Mouse (Mus musculus) frontal cortex, adult (tissue): ENCODE data around the gene Col25a1.

ENCODE experiments used
- ATAC-seq: cut with Nextera tagmentation; 2 replicates; pipeline ENCODE4 v1.9.2; 2017; ENCODE audit warnings: mild to moderate bottlenecking, moderate library complexity, mixed read lengths; ENCODE audit not compliant: low TSS enrichment

Col25a1 gene

DNA sequence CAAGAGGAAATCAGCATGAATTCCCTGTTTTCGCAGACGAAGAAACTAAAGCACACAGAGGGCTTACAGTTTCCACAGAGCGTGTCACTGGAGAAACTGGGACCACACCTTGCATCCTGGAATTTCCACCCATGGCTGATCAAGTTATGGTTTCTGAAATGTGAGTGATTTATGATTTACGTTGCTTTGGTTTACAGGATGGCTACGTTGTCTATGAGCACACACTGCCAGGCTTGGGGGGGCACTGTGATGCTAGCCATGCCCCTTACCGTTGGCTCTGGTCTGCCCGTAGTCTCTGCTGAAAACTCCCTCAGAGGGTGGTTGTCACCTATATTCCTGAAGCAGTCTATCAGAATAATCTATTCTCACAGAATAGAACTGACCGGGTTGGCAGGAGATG lies at the start of gene Col25a1:
Col25a1 (plus strand) TSS at position 301 of the 400 bp plus-strand sequence.
- ATAC-seq = no peak

DNA sequence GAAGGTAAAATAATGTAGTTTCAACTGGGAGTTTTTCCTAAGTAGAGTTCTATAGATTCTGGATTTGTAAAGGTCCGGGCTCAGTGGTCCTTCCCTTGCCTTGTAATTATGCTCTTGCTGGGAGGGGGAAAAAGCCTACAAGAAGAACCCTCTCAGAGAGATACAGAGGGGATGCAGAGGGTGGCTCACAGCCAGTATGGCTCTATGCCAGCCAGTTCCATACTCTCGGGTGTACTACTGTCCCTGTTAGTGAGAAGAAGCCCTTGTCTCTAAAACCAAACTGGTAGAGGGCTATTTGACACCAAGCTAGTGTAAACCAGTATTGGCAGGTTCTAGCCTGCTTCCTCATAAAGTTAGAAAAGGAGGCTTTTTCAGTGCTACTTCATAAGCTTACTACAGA lies 48.0 kb upstream of the Col25a1 start:
- no peak for ATAC-seq

DNA sequence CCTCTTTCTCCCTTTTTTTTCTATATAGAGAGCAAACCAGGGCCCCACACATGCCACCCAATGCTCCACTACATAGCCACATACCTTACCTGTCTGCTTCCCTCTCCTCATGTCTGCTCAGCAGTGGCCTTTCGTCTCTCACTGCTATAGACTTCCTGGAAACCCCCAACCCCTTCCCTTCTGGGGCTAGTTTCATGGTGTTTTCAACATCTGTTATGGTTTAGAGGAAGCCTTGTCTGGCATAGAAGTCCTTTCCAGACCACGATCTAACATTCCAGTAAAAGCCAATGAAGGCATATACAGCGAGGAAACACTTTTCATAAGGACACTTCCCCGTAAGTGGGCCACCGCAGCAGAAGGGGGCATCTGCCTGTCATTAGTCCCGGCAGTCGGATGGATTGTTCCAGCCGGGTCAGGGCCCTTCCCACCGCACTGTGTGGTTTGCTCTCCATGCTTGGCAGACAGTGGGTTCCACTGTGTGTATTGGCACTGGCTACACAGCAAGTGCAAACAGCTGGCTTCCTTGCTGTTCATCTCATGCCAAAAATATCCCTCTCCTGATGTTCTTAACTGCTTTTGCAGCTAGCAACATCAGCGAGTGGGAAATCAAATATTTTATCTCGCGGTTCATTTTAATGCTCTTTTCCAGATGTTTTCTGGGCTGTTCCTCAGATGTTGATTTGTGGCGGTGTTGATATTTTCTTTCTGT lies 44.8 kb upstream of the Col25a1 start:
- no peak for ATAC-seq

DNA sequence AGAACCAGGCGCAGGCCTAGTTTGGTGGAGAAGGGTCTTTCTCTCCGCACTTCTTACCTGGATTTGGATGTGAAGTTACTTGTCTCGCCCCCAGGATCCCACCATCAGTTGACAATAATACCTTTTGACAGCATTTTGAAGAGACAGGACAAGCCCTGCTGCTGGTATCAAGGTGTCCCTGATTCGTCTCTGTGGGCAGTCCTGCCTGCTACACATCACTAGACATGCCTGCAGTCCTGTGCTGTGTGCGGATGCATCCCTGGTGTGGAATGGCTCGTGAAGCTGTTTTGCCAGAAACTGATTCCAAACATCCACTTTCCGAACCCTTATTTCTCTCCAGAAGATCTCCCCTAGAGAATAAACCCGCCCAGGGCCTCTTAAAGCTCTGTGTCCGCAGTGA lies 43.8 kb upstream of the Col25a1 start:
- ATAC-seq = no peak

DNA sequence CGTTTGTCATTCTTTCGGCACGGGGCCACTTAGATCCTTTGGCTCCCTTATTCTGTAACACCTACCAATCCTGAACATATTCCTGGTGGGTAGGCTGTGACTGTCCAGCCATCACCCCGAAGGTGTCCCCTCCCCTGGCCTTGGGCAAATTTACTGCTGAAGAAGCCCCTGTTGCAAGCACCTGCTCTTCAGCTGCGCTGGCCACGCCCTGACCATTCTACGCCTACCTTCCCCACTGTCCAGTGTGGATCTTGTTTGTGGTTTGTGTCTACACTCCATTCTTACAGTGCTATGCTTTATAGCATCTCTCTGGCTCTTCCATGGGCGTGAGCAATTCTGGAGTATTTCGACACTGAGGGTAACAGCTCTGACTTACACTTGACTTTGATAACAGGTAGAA lies 42.6 kb upstream of the Col25a1 start:
- ATAC-seq = no peak

DNA sequence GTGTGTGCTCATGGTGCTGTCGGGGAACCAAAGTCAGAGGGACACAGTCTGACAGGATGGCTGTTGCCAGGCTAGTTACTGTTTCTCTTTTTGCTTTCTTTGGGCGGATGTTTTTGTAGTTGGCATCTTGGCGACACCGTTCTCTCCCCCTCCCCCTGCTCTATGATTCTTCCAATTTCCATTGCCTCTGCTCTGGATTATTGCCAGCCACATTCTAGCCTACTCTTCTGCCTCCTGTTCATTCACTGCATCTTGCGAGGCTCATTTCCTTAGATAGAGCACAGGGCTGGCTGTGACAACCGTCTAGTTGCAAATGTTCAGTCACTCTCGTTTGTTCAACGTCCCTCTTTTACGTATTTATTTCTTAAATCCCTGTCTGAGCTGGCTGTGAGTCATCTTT lies 40.8 kb upstream of the Col25a1 start:
- ATAC-seq = no peak; the same call in 1 of the 2 replicates

DNA sequence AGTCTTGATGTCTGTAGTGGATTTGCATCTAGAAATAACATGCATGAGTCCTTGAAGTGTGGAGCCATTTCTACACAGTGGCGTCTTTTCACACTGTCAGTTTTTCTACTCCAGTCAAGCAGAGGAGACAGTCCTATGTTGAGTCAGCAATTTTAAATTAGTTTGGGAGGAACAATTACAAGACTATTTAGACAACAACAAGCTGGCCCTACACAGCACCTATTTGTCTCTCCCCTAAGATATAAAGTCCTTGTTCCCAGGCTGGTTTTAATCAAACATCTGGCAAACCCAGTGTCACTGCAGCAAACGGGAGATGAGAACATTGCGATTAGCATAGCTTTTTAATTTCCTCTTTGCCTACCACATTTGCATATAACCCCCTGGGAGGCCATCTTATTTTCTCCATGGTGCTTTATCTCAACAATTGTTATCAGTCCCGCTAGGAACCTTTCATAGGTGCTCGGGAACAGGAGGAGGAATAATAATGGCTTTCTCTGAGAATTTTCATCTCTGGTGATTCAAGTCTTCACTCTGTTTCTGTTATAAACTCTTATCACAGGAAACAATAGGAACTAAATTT lies 37.1 kb upstream of the Col25a1 start:
- no peak for ATAC-seq

DNA sequence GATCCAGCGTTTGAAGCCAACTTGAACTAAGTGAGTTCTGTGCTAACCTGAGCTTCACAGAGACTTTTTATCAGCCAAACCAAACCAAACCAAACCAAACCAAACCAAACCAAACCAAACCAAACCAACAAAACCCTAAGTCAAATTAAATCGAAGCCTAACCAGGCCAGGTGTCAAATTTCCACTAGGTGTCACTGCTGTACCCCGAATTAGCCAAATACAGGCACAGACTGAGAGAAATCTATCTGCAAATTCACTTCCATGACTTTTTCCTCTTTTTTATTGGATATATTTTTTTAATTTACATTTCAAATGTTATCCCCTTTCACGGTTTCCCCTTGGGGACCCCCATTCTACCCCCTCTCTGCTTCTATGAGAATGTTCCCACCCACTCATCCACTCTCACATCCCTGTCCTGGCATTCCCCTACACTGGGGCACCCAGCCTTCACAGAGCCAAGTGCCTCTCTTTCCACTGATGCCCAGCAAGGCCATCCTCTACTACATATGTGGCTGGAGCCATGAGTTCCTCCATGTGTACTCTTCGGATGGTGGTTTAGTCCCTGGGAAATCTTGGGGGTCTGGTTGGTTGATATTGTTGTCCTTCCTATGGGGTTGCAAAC lies 36.0 kb upstream of the Col25a1 start:
- ATAC-seq = peak; percentile 82

DNA sequence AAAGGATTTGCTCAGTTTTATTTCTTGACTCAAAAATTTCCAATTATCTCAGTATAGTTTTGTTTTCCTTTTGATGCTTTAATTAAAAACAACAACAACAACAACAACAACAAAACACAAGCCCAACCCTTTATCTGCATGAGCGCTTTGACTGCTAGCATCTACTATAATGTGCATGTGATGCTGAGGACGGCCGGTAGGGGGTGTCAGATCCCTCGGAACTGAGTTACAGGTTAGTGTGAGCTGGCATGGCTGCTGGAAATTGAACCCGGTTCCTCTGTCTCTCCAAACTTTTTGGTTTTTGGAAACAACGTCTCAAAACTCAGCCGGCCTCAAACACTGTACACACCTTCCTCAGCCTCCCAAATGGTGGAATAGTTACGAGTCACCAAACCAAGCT lies 27.8 kb upstream of the Col25a1 start:
- ATAC-seq = peak; percentile 16; the same call in 1 of the 2 replicates

DNA sequence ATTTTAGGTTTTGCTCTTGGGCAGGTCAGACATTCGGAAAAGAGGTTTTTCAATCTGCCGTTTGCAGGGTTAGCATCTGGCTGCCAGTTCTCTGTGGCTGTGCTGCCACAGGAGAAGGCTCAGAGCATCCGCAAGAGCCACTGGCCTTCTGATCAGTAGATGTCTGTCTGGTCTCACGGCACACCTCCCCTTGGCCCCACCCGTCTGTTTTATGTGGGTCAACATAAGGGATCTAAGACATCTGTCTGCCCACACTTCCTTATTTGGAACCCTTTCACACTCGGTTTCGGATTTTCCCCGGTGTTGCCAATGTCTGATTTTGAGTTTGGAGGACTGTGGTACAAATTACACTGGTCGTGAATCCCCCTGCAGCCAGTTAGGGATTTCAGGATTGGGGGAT lies 26.8 kb upstream of the Col25a1 start:
- ATAC-seq = peak; percentile 58

DNA sequence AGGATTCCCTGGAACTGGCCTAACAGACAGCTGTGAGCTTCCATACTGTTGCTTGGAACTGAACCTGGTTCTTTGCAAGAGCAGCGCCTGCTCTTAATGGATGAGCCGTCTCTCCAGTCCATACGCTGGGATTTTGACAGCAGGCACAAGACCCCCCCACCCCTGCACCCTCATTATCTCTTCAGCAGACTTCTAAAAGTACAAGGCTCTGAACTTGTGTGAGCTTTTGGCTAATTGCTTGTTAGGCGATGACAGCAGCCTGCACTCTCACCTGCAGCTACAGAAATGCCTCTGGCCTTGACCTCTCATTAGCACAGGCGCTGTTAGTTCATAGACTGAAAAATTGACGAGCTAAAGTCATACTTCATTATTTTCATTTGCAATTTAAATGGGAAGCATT lies 14.4 kb upstream of the Col25a1 start:
- no peak for ATAC-seq

DNA sequence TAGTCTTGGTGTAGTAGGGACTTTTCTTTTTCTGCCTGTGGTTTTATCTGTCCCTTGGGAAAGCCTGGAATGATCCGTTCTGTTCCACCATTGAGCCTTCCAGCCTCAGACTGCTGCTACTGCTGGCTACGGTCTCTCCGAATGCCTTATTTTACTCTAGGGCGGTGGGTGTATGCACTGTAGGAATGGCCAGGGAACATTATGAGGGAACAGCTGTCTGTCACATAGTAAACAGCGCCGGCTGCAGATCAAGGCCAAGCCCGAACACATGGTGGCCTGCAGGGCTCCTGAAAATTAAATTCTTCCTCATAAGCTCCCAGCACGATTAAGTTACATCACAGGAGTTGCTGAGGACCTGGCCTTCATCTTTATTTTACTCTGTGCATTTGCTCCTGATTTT lies 3.5 kb upstream of the Col25a1 start:
- ATAC-seq = no peak

DNA sequence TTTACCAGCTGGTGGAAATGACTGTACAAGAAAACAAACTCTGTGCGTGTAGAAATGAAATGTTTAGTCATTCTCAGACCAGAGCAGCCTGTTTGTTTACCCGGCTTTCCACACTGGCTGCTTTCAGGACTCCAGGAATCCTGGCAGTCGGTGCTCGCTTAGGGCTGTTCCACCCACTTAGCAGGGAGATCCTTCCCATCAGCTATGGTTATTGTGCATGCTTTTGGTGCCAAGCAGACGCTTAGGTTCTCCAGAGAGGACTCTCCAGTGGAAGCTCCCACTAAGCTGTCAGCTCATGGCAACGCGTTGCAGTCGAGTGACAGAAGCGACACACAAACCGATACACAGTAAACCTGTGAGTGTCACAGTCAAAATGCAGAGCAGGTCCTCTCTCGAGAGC lies 2.7 kb upstream of the Col25a1 start:
- ATAC-seq = peak; percentile 98

DNA sequence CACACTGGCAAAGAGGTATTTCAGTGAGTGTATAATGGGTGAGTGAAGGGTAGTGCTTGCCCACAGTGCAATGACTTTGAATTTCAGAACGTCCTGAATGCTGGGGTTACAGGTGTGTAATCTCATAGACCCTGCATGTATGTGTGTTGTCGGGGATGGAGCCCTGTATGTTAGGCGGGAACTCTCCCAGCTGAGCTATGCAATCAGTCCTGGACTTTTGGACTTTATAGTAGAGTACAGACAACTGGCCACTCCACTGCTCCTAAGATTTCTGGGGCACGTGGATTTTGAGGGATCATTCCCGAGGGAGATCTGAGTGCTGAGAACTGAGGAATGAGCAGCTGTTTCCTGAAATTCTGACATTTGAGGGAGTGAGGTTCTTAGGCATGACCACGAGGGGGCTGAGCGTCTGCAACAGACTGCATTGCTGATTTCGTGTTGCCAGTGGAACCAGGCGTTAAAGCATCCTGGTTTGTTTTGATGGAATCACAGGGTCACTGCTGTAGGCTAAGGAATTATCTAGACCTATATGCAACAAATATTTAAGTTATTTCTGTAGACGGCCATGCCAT lies 1.6 kb upstream of the Col25a1 start:
- peak; percentile 36; the same call in 1 of the 2 replicates for ATAC-seq

DNA sequence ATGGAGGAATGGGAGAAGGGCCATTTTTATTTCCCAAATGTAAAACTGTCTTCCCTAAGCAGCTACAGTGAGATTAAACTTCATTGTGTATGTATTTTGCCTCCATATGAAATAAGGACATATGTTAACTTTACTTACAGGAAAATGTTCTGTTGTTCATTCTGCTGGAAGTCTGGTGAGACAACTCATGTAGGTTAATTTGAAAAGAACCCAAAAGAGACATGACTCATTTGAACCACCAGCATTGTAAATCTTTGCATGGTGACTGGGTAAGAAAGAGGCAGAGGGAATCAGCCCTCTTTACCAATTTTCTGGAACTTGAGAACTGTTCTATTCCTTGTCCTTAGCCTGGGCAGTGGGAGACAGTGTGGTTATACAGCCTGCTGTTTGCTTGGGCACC lies 5.9 kb downstream of the Col25a1 start:
- peak; percentile 94 for ATAC-seq

DNA sequence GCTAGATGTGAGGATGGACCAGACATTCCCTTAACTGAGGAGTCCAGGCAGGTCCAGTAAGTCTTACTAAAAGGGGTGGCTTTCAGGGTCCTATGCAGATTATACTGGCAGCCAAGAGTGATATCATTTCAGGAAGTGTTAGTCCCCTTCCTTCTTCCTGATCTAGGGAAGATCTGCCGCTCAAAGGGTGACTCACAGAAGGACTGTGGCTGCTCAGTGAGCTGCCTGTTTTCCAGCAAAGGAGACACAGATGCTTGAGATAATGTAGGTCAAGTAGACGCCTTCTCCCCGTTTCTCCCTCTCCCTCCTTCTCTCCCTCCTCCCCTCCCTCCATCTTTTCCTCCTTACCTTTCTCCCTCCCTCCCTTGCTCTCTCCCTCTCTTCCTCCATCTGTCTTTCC lies 6.3 kb downstream of the Col25a1 start:
- ATAC-seq = peak; percentile 95

DNA sequence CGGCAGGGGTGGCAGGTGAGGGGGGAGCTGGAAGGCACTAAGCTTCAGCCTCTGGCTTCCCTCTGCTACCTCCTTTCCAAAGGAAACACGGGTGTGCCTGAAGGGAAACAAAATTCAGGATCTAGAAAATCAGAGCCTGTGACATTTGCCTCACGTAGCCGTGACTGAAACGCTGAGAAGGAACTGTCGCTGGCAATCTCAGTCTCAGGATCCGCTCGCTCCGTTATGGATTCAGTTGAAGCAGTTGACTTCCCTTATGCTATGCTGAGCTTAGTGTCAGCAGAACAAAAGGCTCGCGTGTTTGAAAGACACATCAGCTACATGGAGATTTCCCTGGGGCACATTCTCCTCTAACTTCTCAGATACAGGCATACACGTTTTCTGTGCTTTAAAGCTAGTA lies 14.6 kb downstream of the Col25a1 start:
- ATAC-seq = no peak; the same call in 1 of the 2 replicates

DNA sequence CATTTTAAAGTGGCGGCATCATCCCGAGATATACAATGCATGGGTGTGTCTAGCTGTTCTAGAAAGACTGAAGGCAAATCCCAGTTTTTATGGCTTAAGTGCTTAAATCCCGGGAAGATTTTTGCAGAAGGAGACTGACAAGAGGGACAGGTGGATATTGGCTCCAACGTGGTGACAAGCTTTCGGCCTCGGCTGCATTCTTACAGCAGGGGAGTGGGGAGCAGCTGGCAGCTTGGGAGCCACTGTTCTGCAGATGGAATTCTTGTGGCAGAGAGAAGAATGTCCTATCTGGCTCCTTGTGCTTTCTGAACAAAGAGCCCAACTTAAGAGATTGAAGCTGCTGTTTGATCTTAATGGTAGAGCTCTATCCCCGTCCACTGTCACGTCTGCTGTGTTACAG lies 16.5 kb downstream of the Col25a1 start:
- ATAC-seq = no peak

DNA sequence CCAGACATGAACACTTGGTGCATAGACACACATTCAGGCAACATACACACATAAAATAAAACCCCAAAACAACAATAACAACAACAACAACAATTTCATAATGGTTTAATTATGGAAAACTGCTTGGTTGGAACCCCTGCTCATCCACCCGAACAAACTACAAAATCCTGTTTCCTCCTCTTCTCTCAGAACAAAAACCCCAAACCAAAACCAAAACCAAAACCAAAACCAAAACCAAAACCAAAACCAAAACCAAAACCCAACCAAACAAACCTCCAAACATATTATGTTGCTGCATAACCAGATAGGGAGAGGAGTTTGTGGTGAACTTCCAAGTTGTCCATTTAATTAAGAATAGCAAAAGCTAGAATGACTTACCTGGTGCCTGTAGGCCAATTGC lies 17.9 kb downstream of the Col25a1 start:
- ATAC-seq = no peak

DNA sequence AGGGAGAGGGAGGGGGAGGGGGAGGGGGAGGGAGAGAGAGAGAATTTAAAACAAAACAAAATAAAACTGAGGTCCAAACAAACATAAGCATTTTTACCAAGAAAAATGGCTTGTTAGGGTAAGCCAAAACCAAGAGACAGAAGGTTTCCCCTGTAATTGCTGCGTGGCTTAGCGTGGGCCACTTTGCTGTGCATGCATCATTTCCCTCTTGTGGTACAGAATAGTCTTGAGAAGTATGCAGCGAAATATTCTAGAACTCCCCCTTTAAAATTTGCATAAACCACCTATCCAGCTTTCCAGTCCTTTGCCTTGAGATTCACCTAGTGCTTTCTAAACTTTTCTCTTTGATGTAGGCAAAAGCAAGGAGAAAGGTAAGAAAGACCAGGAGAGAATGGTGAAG lies 21.8 kb downstream of the Col25a1 start:
- peak; percentile 91 for ATAC-seq

DNA sequence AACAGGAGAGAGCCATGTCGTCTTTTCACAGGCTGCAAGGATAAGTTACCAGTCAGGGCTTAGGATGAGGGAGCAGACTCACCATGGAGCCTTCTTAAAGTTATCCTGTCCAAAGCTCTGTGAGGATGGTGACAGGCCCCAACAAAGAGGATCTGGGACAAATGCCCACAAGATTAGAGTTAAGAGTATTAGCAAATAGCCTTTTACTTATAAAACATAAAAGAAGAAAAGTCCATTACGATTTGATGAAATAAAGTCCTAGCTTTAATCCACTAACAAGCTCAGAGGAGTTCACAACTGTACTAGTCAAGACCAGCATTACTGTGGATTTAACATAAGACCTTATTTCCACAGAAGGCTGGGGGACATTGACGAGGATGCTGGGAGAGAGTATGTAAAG lies 26.2 kb downstream of the Col25a1 start:
- ATAC-seq = no peak

DNA sequence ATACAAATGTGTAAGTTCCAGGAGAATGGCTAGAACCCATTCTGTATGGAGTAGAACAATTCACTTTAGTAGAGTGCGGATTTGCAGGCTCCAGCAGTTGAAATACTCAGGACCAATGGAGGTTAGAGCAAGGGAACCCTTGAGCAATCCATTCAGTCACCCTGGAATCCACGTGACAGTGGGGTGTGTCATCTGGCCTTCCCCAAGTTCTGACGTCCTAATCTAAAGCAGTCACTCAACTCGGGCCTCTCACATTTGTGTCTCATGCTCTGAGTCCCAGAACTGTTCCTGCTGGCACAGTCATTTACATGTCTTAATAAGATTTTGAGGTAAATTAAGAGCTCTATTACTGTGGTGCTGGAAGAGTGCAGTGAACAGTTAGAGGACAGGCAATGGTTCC lies 28.6 kb downstream of the Col25a1 start:
- no peak for ATAC-seq

DNA sequence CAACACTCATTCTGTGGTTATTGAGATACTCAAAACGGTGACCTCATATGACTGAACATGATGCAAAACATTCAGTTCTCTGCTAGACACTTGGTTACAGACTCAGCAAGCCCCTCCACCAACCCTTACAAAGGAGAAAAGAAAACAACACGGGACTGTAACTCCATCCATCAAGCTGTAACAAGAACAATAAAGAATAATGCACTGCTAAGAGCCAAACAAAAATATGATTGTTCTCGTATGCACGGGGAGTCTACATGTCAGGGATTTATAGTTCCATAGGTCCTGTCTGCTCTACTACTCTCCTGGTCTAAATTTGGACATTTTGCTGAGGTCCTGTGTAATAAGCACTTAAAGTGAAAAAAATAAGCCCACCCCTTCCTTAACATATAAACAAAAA lies 29.6 kb downstream of the Col25a1 start:
- ATAC-seq = no peak
